Mouse (Mus musculus) G1E (cell line): ENCODE data around the gene Etl4.

Experiments used
- CTCF ChIP-seq: IDR thresholded peaks from 2 replicates; pipeline ENCODE4 v1.5.1; 2012; ENCODE audit warnings: low read depth, low read length, inconsistent platforms, mixed read lengths
- GATA1 ChIP-seq: IDR thresholded peaks from 2 replicates; pipeline ENCODE4 v1.6.1; 2012; ENCODE audit warnings: borderline replicate concordance, low read length, inconsistent platforms, mixed read lengths
- TAL1 ChIP-seq: conservative IDR thresholded peaks from 2 replicates; pipeline ENCODE4 v1.6.1; 2012; ENCODE audit warnings: low read depth, low read length, inconsistent platforms, mixed read lengths

GRCm38 (mm10) chr2:20336176-20336575 lies 426.6 kb downstream of the Etl4 start:
- TF ChIP-seq CTCF (no peak), TAL1 (no peak), GATA1 (no peak)
